Mouse (Mus musculus) lung, adult 2 months (tissue): ENCODE measurements around the gene Tmem151a.

Experiments
- CTCF ChIP-seq: fragments of 200-500 bp; IDR thresholded peaks from 2 replicates; pipeline ENCODE4 v1.5.1; 2011; ENCODE audit warnings: mild to moderate bottlenecking, low read length, control low read depth; ENCODE audit not compliant: insufficient read depth
- POLR2A ChIP-seq: fragments of 200-500 bp; IDR thresholded peaks from 2 replicates; pipeline ENCODE4 v1.6.1; 2011; ENCODE audit warnings: low read depth, mild to moderate bottlenecking, control low read depth, low read length, borderline replicate concordance; ENCODE audit errors: extremely low read depth

DNA sequence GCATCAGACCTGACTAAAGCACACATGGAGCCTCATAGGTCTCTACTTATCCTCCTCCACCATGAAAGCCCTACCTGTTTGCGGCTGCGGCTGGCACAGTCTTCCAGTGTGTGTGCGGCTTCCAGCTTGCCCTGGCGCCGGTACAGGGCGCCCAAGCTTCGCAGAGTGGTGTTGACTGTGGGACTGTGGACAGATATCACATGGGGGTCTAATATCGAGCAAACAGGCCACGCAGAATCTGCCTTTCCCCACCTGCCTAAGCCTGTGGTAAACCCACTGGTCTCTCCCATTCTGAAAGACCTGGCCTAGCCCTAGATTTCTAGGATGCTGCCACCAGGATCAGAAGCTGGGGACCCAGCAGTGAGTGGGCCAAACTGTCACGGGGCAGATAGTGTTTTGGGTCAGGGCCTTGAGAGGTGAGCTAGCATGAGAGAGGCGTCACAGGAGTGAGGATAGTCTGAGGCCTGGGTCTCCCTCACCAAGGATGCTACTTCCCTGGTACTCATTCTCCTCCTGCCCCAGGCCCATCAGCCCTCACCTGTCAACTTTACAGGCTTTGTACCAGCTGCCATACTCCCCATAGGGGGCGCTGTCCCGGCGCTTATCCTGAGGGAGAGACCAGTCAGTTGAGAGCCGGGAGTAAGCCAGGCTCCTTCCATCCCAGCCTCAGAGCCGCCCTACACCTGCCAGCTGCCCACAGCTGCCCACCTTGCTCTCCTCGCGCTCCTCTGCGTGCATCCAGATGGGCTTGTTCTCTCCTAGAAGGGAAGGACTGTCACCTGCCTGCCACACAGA lies 24.5 kb upstream of the Tmem151a start:
- no peak for TF ChIP-seq CTCF
- no peak for TF ChIP-seq POLR2A
